Mouse (Mus musculus) G1E (cell line): ENCODE measurements at regions not wholly inside any gene's neighbourhood (a gene's known extent, or its start where the extent isn't known, plus 50 kb on each side); places are given as distances from the start of the nearest gene placed in this dataset.

ENCODE experiments used
- CTCF ChIP-seq: IDR thresholded peaks from 2 replicates; pipeline ENCODE4 v1.5.1; 2012; ENCODE audit warnings: low read depth, low read length, inconsistent platforms, mixed read lengths
- GATA1 ChIP-seq: IDR thresholded peaks from 2 replicates; pipeline ENCODE4 v1.6.1; 2012; ENCODE audit warnings: borderline replicate concordance, low read length, inconsistent platforms, mixed read lengths
- TAL1 ChIP-seq: conservative IDR thresholded peaks from 2 replicates; pipeline ENCODE4 v1.6.1; 2012; ENCODE audit warnings: low read depth, low read length, inconsistent platforms, mixed read lengths

DNA sequence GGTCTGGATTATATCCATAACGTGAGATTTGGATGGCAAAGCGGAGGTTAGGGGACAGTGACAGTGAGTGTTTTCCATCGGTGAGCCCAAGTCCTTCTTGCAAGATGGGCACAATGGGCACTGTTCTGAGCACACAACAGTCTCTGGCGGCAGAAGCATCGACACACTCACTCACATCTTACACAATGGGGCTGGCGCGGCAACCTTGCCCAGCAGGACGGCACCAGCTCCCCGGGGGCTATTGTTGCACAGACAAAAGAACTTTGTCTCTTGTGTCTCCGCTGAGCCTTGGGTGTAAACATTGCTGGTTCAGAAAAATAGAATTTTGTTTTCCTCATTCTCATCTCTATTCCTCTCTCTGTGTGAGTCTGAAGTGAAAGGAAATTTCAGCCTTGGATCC, 53.6 kb upstream of the Cldn18 start:
- TF ChIP-seq CTCF, result no peak
- no peak for TF ChIP-seq TAL1
- TF ChIP-seq GATA1, result no peak
